Mouse (Mus musculus) cerebellum, adult 2 months (tissue): ENCODE measurements around the gene Lrrc40. TPM values are rescaled to one million over a fixed set of nuclear protein-coding genes. Genes with fewer than 3 reads are reported as not detected.
A peak's percentile ranks its signal among the peaks of the same experiment; 100 is the strongest.

Experiments used
- DNase-seq, 2 experiments: peaks; one replicate each; pipeline ENCODE4 v3.0.0; 2021
- H3K27ac ChIP-seq: fragments of 200-500 bp; 2 replicates; pipeline ENCODE4 v1.5.1; 2012; ENCODE audit warnings: low read length, control low read depth, inconsistent platforms; ENCODE audit not compliant: insufficient read depth
- H3K27me3 ChIP-seq: fragments of 200-500 bp; 2 replicates; pipeline ENCODE4 v1.6.1; 2012; ENCODE audit warnings: inconsistent platforms, mild to moderate bottlenecking, low read length, moderate library complexity; ENCODE audit not compliant: control insufficient read depth, insufficient read depth
- H3K4me1 ChIP-seq: fragments of 200-500 bp; 2 replicates; pipeline ENCODE4 v1.6.1; 2011; ENCODE audit warnings: low read length; ENCODE audit not compliant: control insufficient read depth, insufficient read depth
- H3K4me3 ChIP-seq: fragments of 200-500 bp; replicated peaks from 2 replicates; pipeline ENCODE3; 2011; ENCODE audit warnings: mild to moderate bottlenecking, low read depth, low read length, control low read depth; ENCODE audit not compliant: insufficient read depth
- CTCF ChIP-seq: fragments of 200-500 bp; IDR thresholded peaks from 2 replicates; pipeline ENCODE4 v1.5.1; 2011; ENCODE audit warnings: low read depth, mild to moderate bottlenecking, control low read depth, low read length, moderate library complexity, borderline replicate concordance; ENCODE audit not compliant: insufficient read depth
- POLR2A ChIP-seq: fragments of 200-500 bp; IDR thresholded peaks from 2 replicates; pipeline ENCODE4 v1.6.1; 2011; ENCODE audit warnings: low read length, control low read depth, borderline replicate concordance; ENCODE audit not compliant: insufficient read depth
- WGBS: fragments of 180-500 bp; shearing (Covaris S2); methylation state at CpG from one replicate; pipeline ENCODE4 v1.1.7; 2018; 5-methylcytosine and 5-hydroxymethylcytosine counted together
- polyA plus RNA-seq: library from polyadenylated mRNA; depleted of rRNA; stranded (reverse); fragments of >200 nt; gene quantifications from 2 replicates; pipeline ENCODE4 v1.2.3, GENCODE M21; 2012; rRNA removed

Lrrc40 gene
- 23.3 and 25.3 TPM in 2 replicates for polyA plus RNA-seq

- Histone ChIP-seq H3K27me3 (no peaks in the 10 kb centered on the region), H3K4me3 (peak within 1 kb of the TSS; percentile 94), H3K27ac (peak within 1 kb of the TSS; percentile 87), H3K4me1 (no peaks in the 10 kb centered on the region; the same call in 1 of the 2 replicates)
- TF ChIP-seq POLR2A (peak; percentile 79), CTCF (no peak)
- under 1% methylated on average over 55 of the region's 55 CpGs for WGBS
- DNase-seq: peak; percentile 95
These were observed at the start of gene Lrrc40, which contains the start of gene Srsf11 for GRCm38 (mm10) chr3:158036329-158036988. TSS of gene Lrrc40 (plus strand) at chr3:158036662. TSS of gene Srsf11 (minus strand) at chr3:158036639.

- Histone ChIP-seq H3K4me1 (no peaks in the 10 kb centered on the region), H3K27me3 (no peaks in the 10 kb centered on the region), H3K4me3 (no peak overlapping the region), H3K27ac (no peak overlapping the region)
- no peak for DNase-seq
- TF ChIP-seq POLR2A (no peak), CTCF (no peak)
These were observed 43.1 kb upstream of the Lrrc40 start for GRCm38 (mm10) chr3:157993322-157993721.

GRCm38 (mm10) chr3:157995726-157996125 lies 40.7 kb upstream of the Lrrc40 start:
- no peak overlapping the region for H3K4me3 ChIP-seq
- WGBS: 98% methylated on average over 2 of the region's 2 CpGs
- H3K27ac ChIP-seq: no peak overlapping the region
- no peak for TF ChIP-seq CTCF
- no peak for TF ChIP-seq POLR2A
- no peak for DNase-seq
- H3K4me1 ChIP-seq: no peaks in the 10 kb centered on the region
- H3K27me3 ChIP-seq: no peaks in the 10 kb centered on the region

- no peak for DNase-seq
- 94% methylated on average over 1 of the region's 1 CpGs for WGBS
- H3K27me3 ChIP-seq: no peaks in the 10 kb centered on the region
These were observed 37.6 kb upstream of the Lrrc40 start for GRCm38 (mm10) chr3:157998742-157999369.

GRCm38 (mm10) chr3:158008647-158009046 lies 27.8 kb upstream of the Lrrc40 start:
- TF ChIP-seq POLR2A: no peak
- no peak for TF ChIP-seq CTCF
- no peaks in the 10 kb centered on the region for H3K27me3 ChIP-seq
- 82% methylated on average over 1 of the region's 1 CpGs for WGBS
- H3K4me1 ChIP-seq: no peaks in the 10 kb centered on the region
- DNase-seq: no peak
- H3K4me3 ChIP-seq: no peak overlapping the region
- H3K27ac ChIP-seq: no peak overlapping the region

More at GRCm38 (mm10) chr3:157998742-157999369, 37.6 kb upstream of the Lrrc40 start:
- no peak for TF ChIP-seq POLR2A
- no peaks in the 10 kb centered on the region for H3K4me1 ChIP-seq
- H3K4me3 ChIP-seq: no peak overlapping the region
- no peak overlapping the region for H3K27ac ChIP-seq

- no peaks in the 10 kb centered on the region for H3K27me3 ChIP-seq
- WGBS: 41% methylated on average over 1 of the region's 1 CpGs
- H3K4me3 ChIP-seq: no peak overlapping the region
- no peaks in the 10 kb centered on the region for H3K4me1 ChIP-seq
- H3K27ac ChIP-seq: no peak overlapping the region
- TF ChIP-seq POLR2A: no peak
- no peak for TF ChIP-seq CTCF
- no peak for DNase-seq
These were observed 26.6 kb upstream of the Lrrc40 start for GRCm38 (mm10) chr3:158009762-158010320.

GRCm38 (mm10) chr3:158031371-158031925 lies 5.0 kb upstream of the Lrrc40 start:
- Histone ChIP-seq H3K4me1 (peaks cover 2% of the 10 kb centered on the region; the same call in 1 of the 2 replicates), H3K4me3 (peak overlapping the region; percentile 93), H3K27ac (no peak overlapping the region), H3K27me3 (no peaks in the 10 kb centered on the region)
- 1% methylated on average over 61 of the region's 61 CpGs for WGBS
- peak; percentile 85 to 87 for DNase-seq
- TF ChIP-seq CTCF (no peak), POLR2A (peak; percentile 62; the same call in 1 of the 2 replicates)
